Mouse (Mus musculus): ENCODE measurements around the gene Gng7. TPM values are rescaled to one million over a fixed set of nuclear protein-coding genes. Genes with fewer than 3 reads are reported as not detected.
A peak's percentile ranks its signal among the peaks of the same experiment; 100 is the strongest.

Gng7 gene
- polyA plus RNA-seq, 1 experiment from 2014 or later, result 6.7 TPM

DNA sequence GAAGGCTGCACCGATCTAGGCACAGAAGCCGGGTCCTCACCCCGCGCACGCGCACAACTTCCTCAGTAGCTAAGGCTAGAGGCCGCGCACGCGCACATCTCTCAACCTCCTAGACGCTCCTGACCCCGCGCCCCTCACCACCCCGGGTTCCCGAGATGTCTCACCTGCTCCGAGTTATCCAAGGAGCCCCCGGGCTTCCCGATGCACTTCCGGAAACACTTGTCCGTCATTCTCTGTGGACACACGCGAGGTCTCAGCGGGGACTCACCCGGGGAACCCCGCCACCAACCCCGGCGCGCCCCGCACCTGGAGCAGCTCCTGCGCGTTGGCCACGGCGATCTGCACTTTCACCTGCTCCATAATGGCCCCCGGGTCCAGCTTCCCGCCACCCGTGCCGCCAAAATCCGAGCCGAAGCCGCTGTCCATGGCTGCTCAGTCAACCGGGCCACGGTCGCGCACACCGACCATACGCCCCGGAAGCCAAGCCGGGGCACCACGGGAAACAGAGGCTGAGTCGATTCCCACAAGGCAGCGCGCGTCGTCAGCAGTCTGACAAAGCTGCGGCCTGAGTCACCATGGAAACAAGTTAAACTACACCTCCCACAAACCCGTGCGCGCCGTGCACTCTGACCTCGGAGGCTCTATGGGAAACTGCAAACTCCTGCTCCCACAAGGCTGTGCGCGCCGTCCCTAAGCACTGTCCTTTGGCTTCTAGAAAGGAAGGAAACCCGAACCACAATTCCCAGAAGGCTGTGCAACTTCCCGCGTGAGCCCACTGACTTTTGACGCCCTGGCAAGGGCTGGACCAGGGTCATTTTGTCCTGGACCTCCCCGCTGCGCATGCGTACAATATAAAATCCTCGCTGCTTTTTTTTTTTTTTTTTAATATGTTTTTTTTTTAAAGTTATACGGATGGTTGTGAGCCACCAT lies 114.2 kb downstream of the Gng7 start, which contains the start of gene Timm13:
Gene Timm13, minus strand, starts transcription at position 652 of the 930 bp plus-strand sequence.
- Histone ChIP-seq H3K36me3 (ENCODE audit: insufficient read depth, low read length) (peaks cover 32% of the 10 kb centered on the region), H3K27ac (ENCODE audit: low read length) (peak within 1 kb of the TSS; percentile 87)
- under 1% methylated on average over 72 of the region's 72 CpGs for whole genome bisulfite sequencing

DNA sequence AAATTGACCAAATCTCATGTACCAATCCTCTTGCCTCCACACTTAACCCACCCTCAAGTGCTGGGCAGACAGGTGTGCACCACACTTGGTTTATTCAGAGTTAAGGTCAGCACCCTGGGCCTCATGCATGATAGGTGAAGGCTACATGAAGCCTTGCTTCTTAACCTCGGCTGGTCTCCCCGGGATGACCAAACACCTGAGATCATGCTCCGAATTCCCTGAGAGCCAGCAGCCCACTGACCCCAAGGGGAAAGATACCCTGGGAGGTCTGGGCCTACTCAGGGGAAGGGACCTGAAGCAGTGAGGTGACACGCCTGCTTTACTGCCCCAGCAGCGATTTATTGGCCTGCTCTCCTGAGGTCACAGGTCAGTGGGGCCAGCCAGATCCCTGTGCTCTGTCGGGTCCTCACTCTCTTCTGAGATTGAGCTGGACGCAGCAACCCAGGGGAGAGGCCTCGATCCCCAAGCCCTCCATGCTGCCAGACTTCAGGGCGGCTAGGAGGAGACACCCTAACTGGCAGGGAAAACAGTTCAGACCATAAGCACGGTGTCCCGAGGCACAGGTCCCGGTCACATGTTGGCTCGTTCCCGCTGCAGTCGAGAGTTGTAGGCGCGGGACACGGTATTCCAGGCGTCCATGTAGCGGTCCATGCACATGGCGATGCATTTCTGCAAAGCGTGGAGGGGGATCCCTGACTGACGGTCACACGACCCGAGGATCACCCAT lies 115.0 kb downstream of the Gng7 start:
- peak overlapping the region; percentile 82 for H3K4me2 ChIP-seq (replicated peaks; ENCODE audit: low read depth, low read length)
- no peaks in the 10 kb centered on the region for H3K9me3 ChIP-seq (ENCODE audit: low read length)
- peak overlapping the region; percentile 87 for H3K4me3 ChIP-seq (ENCODE audit: low read length)
- peaks cover 11% of the 10 kb centered on the region for H3K4me1 ChIP-seq (ENCODE audit: insufficient read depth, low read length)
- no peak for ATAC-seq (ENCODE audit: low FRiP score, low TSS enrichment)
- H3K36me3 ChIP-seq (ENCODE audit: insufficient read depth, low read length), result peaks cover 25% of the 10 kb centered on the region
- no peak overlapping the region; the same call in 1 of the 2 replicates for H3K27ac ChIP-seq (ENCODE audit: low read length)
- WGBS, result 7% methylated on average over 25 of the region's 25 CpGs
- no peaks in the 10 kb centered on the region for H3K27me3 ChIP-seq (ENCODE audit: insufficient read depth, low read length)
- peak overlapping the region; percentile 87 for H3K9ac ChIP-seq (replicated peaks; ENCODE audit: low read length)

More for the DNA sequence above, 114.2 kb downstream of the Gng7 start, which contains the start of gene Timm13:
- peaks cover 11% of the 10 kb centered on the region for H3K4me1 ChIP-seq (ENCODE audit: insufficient read depth, low read length)
- peak within 1 kb of the TSS; percentile 82 for H3K4me2 ChIP-seq (replicated peaks; ENCODE audit: low read depth, low read length)
- H3K9me3 ChIP-seq (ENCODE audit: low read length), result no peaks in the 10 kb centered on the region
- ATAC-seq (ENCODE audit: low FRiP score, low TSS enrichment), result peak; percentile 95
- H3K9ac ChIP-seq (replicated peaks; ENCODE audit: low read length), result peak within 1 kb of the TSS; percentile 87
- H3K4me3 ChIP-seq (ENCODE audit: low read length), result peak within 1 kb of the TSS; percentile 87
- H3K27me3 ChIP-seq (ENCODE audit: insufficient read depth, low read length), result no peaks in the 10 kb centered on the region

DNA sequence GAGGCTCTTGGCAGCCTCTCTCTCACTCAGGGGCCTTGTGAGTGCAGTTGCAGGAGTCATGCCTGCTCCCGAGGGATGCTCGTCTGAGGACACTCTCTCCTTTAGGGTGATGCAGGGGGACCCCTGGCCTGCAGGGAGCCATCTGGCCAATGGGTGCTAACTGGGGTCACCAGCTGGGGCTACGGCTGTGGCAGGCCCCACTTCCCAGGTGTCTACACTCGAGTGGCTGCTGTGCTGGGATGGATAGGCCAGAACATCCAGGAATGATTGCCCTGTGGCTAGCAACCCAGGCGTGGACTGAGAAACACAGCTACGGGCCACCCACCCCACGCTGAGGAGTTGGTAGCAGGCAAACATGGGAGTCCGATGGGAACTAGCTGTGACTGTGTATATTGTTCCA lies 115.7 kb downstream of the Gng7 start:
- Histone ChIP-seq H3K9me3 (ENCODE audit: low read length) (no peaks in the 10 kb centered on the region), H3K4me2 (replicated peaks; ENCODE audit: low read depth, low read length) (0 out of 2 replicates have a peak overlapping the region, but pooled peaks have one; percentile 82), H3K27me3 (ENCODE audit: insufficient read depth, low read length) (no peaks in the 10 kb centered on the region), H3K4me1 (ENCODE audit: insufficient read depth, low read length) (peaks cover 11% of the 10 kb centered on the region), H3K4me3 (ENCODE audit: low read length) (no peak overlapping the region), H3K9ac (replicated peaks; ENCODE audit: low read length) (no peak overlapping the region), H3K36me3 (ENCODE audit: insufficient read depth, low read length) (peaks cover 18% of the 10 kb centered on the region), H3K27ac (ENCODE audit: low read length) (no peak overlapping the region)
- no peak for ATAC-seq (ENCODE audit: low FRiP score, low TSS enrichment)
- 91% methylated on average over 8 of the region's 8 CpGs for WGBS

Other genes with a start within 250 kb of the Gng7 start
- gene Sf3a2, start 216.7 kb downstream of the Gng7 start, polyA plus RNA-seq (2015; fragmentation: Nextera tagmentation; extraction: Ambion mirVana), result 71.2 and 87.3 TPM in 2 replicates
- 123 and 129 TPM in 2 replicates for gene Plekhj1, start 216.3 kb downstream of the Gng7 start, polyA plus RNA-seq (2015; fragmentation: Nextera tagmentation; extraction: Ambion mirVana)
- gene Amh, start 209.7 kb downstream of the Gng7 start, polyA plus RNA-seq (2015; fragmentation: Nextera tagmentation; extraction: Ambion mirVana), result 0.70 TPM in 1 of 2 replicates, not detected in the other
- gene Jsrp1, start 201.4 kb downstream of the Gng7 start, polyA plus RNA-seq (2015; fragmentation: Nextera tagmentation; extraction: Ambion mirVana), result 4.5 and 4.6 TPM in 2 replicates
- 1,744 and 2,086 TPM in 2 replicates for gene Oaz1, start 188.3 kb downstream of the Gng7 start, polyA plus RNA-seq (2015; fragmentation: Nextera tagmentation; extraction: Ambion mirVana)
- 0.66 and 0.71 TPM in 2 replicates for gene Lingo3, start 170.9 kb downstream of the Gng7 start, polyA plus RNA-seq (2015; fragmentation: Nextera tagmentation; extraction: Ambion mirVana)
- 248 and 262 TPM in 2 replicates for gene Lsm7, start 159.7 kb downstream of the Gng7 start, polyA plus RNA-seq (2015; fragmentation: Nextera tagmentation; extraction: Ambion mirVana)
- 52.6 and 54.0 TPM in 2 replicates for gene Sppl2b, start 159.7 kb downstream of the Gng7 start, polyA plus RNA-seq (2015; fragmentation: Nextera tagmentation; extraction: Ambion mirVana)
- gene Tmprss9, start 143.1 kb downstream of the Gng7 start, polyA plus RNA-seq (2015; fragmentation: Nextera tagmentation; extraction: Ambion mirVana), result 0.08 TPM in 1 of 2 replicates, not detected in the other
- 361 and 376 TPM in 2 replicates for gene Timm13, start 114.0 kb downstream of the Gng7 start, polyA plus RNA-seq (2015; fragmentation: Nextera tagmentation; extraction: Ambion mirVana)
- 61.8 and 62.4 TPM in 2 replicates for gene Lmnb2, start 96.7 kb downstream of the Gng7 start, polyA plus RNA-seq (2015; fragmentation: Nextera tagmentation; extraction: Ambion mirVana)
- gene Gadd45b, start 84.9 kb downstream of the Gng7 start, polyA plus RNA-seq (2015; fragmentation: Nextera tagmentation; extraction: Ambion mirVana), result 22.3 and 24.1 TPM in 2 replicates
- gene Diras1, start 10.7 kb upstream of the Gng7 start, polyA plus RNA-seq (2015; fragmentation: Nextera tagmentation; extraction: Ambion mirVana), result 0.11 and 0.41 TPM in 2 replicates
- 19.6 and 19.9 TPM in 2 replicates for gene Slc39a3, start 22.5 kb upstream of the Gng7 start, polyA plus RNA-seq (2015; fragmentation: Nextera tagmentation; extraction: Ambion mirVana)
- gene Sgta, start 45.2 kb upstream of the Gng7 start, polyA plus RNA-seq (2015; fragmentation: Nextera tagmentation; extraction: Ambion mirVana), result 244 and 250 TPM in 2 replicates
- 69.6 and 70.0 TPM in 2 replicates for gene Thop1, start 55.1 kb upstream of the Gng7 start, polyA plus RNA-seq (2015; fragmentation: Nextera tagmentation; extraction: Ambion mirVana)
- 0.24 and 0.29 TPM in 2 replicates for gene Creb3l3, start 83.9 kb upstream of the Gng7 start, polyA plus RNA-seq (2015; fragmentation: Nextera tagmentation; extraction: Ambion mirVana)
- 195 and 207 TPM in 2 replicates for gene Map2k2, start 91.0 kb upstream of the Gng7 start, polyA plus RNA-seq (2015; fragmentation: Nextera tagmentation; extraction: Ambion mirVana)
- 24.4 and 25.2 TPM in 2 replicates for gene Zbtb7a, start 120.3 kb upstream of the Gng7 start, polyA plus RNA-seq (2015; fragmentation: Nextera tagmentation; extraction: Ambion mirVana)
- gene Pias4, start 153.0 kb upstream of the Gng7 start, polyA plus RNA-seq (2015; fragmentation: Nextera tagmentation; extraction: Ambion mirVana), result 51.0 and 56.2 TPM in 2 replicates
- gene Eef2, start 161.7 kb upstream of the Gng7 start, polyA plus RNA-seq (2015; fragmentation: Nextera tagmentation; extraction: Ambion mirVana), result 663 and 672 TPM in 2 replicates
- gene Dapk3, start 168.1 kb upstream of the Gng7 start, polyA plus RNA-seq (2015; fragmentation: Nextera tagmentation; extraction: Ambion mirVana), result 38.4 and 39.3 TPM in 2 replicates
- not detected in 2 replicates for gene 4930442H23Rik, start 168.9 kb upstream of the Gng7 start, polyA plus RNA-seq (2015; fragmentation: Nextera tagmentation; extraction: Ambion mirVana)
- not detected in 2 replicates for gene Nmrk2, start 187.1 kb upstream of the Gng7 start, polyA plus RNA-seq (2015; fragmentation: Nextera tagmentation; extraction: Ambion mirVana)
- 0.14 and 0.33 TPM in 2 replicates for gene Atcay, start 215.9 kb upstream of the Gng7 start, polyA plus RNA-seq (2015; fragmentation: Nextera tagmentation; extraction: Ambion mirVana)
- gene Zfr2, start 218.2 kb upstream of the Gng7 start, polyA plus RNA-seq (2015; fragmentation: Nextera tagmentation; extraction: Ambion mirVana), result 7.1 and 7.8 TPM in 2 replicates
- gene Matk, start 238.0 kb upstream of the Gng7 start, polyA plus RNA-seq (2015; fragmentation: Nextera tagmentation; extraction: Ambion mirVana), result 8.2 and 8.9 TPM in 2 replicates